Mouse (Mus musculus) embryonic facial prominence, embryonic 11.5 days (tissue): ENCODE results near the gene Svbp. TPM values are rescaled to one million over a fixed set of nuclear protein-coding genes. Genes with fewer than 3 reads are reported as not detected.
A peak's percentile ranks its signal among the peaks of the same experiment; 100 is the strongest.

ENCODE experiments used
- ATAC-seq: fragments of 200-750 bp; cut with Nextera tagmentation; replicated peaks from 2 replicates; pipeline ENCODE4 v1.8.0; 2017; ENCODE audit warnings: low read depth; ENCODE audit not compliant: insufficient number of reproducible peaks, low FRiP score, low TSS enrichment
- DNase-seq: peaks from one replicate; pipeline ENCODE4 v3.0.0-alpha.2; 2015; ENCODE audit warnings: low spot score
- H3K27ac ChIP-seq: fragments of 300-500 bp; sonication (generic); replicated peaks from 2 replicates; pipeline ENCODE4 v1.5.1; 2014; ENCODE audit warnings: mild to moderate bottlenecking, low read depth, low read length, control low read depth
- H3K27me3 ChIP-seq: fragments of 300-500 bp; sonication (generic); 2 replicates; pipeline ENCODE4 v1.6.1; 2014; ENCODE audit warnings: mild to moderate bottlenecking, low read length, moderate library complexity, mixed read lengths; ENCODE audit not compliant: control insufficient read depth, insufficient read depth
- H3K36me3 ChIP-seq: fragments of 300-500 bp; sonication (generic); replicated peaks from 2 replicates; pipeline ENCODE4 v1.6.1; 2014; ENCODE audit warnings: low read depth, mild to moderate bottlenecking, low read length, moderate library complexity, mixed read lengths; ENCODE audit not compliant: control insufficient read depth, insufficient read depth
- H3K4me1 ChIP-seq: fragments of 300-500 bp; sonication (generic); 2 replicates; pipeline ENCODE4 v1.6.1; 2014; ENCODE audit warnings: low read length, mixed read lengths; ENCODE audit not compliant: control insufficient read depth, insufficient read depth
- H3K4me2 ChIP-seq: fragments of 300-500 bp; sonication (generic); 2 replicates; pipeline ENCODE4 v1.6.1; 2014; ENCODE audit warnings: low read depth, mild to moderate bottlenecking, control low read depth, low read length, moderate library complexity
- H3K4me3 ChIP-seq: fragments of 300-500 bp; sonication (generic); 2 replicates; pipeline ENCODE4 v1.5.1; 2014; ENCODE audit warnings: low read depth, low read length, control low read depth
- H3K9ac ChIP-seq: fragments of 300-500 bp; sonication (generic); replicated peaks from 2 replicates; pipeline ENCODE4 v1.6.1; 2014; ENCODE audit warnings: mild to moderate bottlenecking, control low read depth, low read length
- H3K9me3 ChIP-seq: fragments of 300-500 bp; sonication (generic); replicated peaks from 2 replicates; pipeline ENCODE4 v1.6.1; 2016; ENCODE audit warnings: mild to moderate bottlenecking, low read length, inconsistent platforms, mixed read lengths; ENCODE audit not compliant: control insufficient read depth
- WGBS: fragments of 180-500 bp; shearing (Covaris S2); extraction: QIAGEN DNeasy Blood & Tissue Kit; methylation state at CpG from one replicate; pipeline ENCODE4 v1.1.7; 2014; 5-methylcytosine and 5-hydroxymethylcytosine counted together
- polyA plus RNA-seq: library from polyadenylated mRNA; unstranded; fragments of >200 nt; fragmentation: Nextera tagmentation; extraction: Ambion mirVana; gene quantifications from 2 replicates; pipeline ENCODE4 v1.2.1, GENCODE M21; 2014

Gene Svbp
- polyA plus RNA-seq, 1 experiment from 2014 or later: 174 TPM

GRCm38 (mm10) chr4:119241664-119242063 lies 46.6 kb downstream of the Svbp start:
- no peaks in the 10 kb centered on the region; the same call in none of the 2 replicates for H3K36me3 ChIP-seq
- H3K9ac ChIP-seq: no peak overlapping the region

GRCm38 (mm10) chr4:119242571-119242970 lies 47.5 kb downstream of the Svbp start:
- Histone ChIP-seq H3K9ac (no peak overlapping the region), H3K27ac (no peak overlapping the region), H3K9me3 (no peaks in the 10 kb centered on the region), H3K27me3 (no peaks in the 10 kb centered on the region), H3K4me3 (no peak overlapping the region), H3K4me1 (no peaks in the 10 kb centered on the region), H3K36me3 (no peaks in the 10 kb centered on the region; the same call in none of the 2 replicates), H3K4me2 (no peak overlapping the region)
- ATAC-seq (no peak), DNase-seq (no peak)
- 90% methylated on average over 12 of the region's 12 CpGs for WGBS

More at GRCm38 (mm10) chr4:119241664-119242063, 46.6 kb downstream of the Svbp start:
- Histone ChIP-seq H3K27me3 (no peaks in the 10 kb centered on the region), H3K9me3 (no peaks in the 10 kb centered on the region), H3K4me2 (no peak overlapping the region), H3K27ac (no peak overlapping the region), H3K4me1 (no peaks in the 10 kb centered on the region), H3K4me3 (no peak overlapping the region)
- no peak for ATAC-seq
- no peak for DNase-seq
- 83% methylated on average over 14 of the region's 14 CpGs for WGBS

GRCm38 (mm10) chr4:119244468-119245240 lies 49.5 kb downstream of the Svbp start:
- ATAC-seq (no peak), DNase-seq (no peak)
- no peak overlapping the region for H3K4me3 ChIP-seq
- H3K4me1 ChIP-seq: no peaks in the 10 kb centered on the region
- H3K27me3 ChIP-seq: no peaks in the 10 kb centered on the region
- H3K36me3 ChIP-seq: no peaks in the 10 kb centered on the region; the same call in none of the 2 replicates
- no peaks in the 10 kb centered on the region for H3K9me3 ChIP-seq
- no peak overlapping the region for H3K27ac ChIP-seq
- WGBS: 80% methylated on average over 22 of the region's 22 CpGs
- H3K9ac ChIP-seq: no peak overlapping the region
- H3K4me2 ChIP-seq: no peak overlapping the region

GRCm38 (mm10) chr4:119245556-119245955 lies 50.5 kb downstream of the Svbp start:
- Histone ChIP-seq H3K27me3 (no peaks in the 10 kb centered on the region), H3K36me3 (no peaks in the 10 kb centered on the region; the same call in none of the 2 replicates), H3K27ac (no peak overlapping the region), H3K4me1 (no peaks in the 10 kb centered on the region), H3K4me2 (no peak overlapping the region), H3K9ac (no peak overlapping the region), H3K9me3 (no peaks in the 10 kb centered on the region), H3K4me3 (no peak overlapping the region)
- ATAC-seq (no peak), DNase-seq (no peak)
- WGBS: 85% methylated on average over 7 of the region's 7 CpGs

GRCm38 (mm10) chr4:119245961-119246360 lies 50.9 kb downstream of the Svbp start:
- H3K36me3 ChIP-seq: no peaks in the 10 kb centered on the region; the same call in none of the 2 replicates
- no peak overlapping the region for H3K9ac ChIP-seq
- no peak overlapping the region for H3K4me3 ChIP-seq
- H3K9me3 ChIP-seq: no peaks in the 10 kb centered on the region
- DNase-seq (no peak), ATAC-seq (no peak)
- no peaks in the 10 kb centered on the region for H3K27me3 ChIP-seq
- H3K27ac ChIP-seq: no peak overlapping the region
- H3K4me2 ChIP-seq: no peak overlapping the region
- H3K4me1 ChIP-seq: no peaks in the 10 kb centered on the region
- 88% methylated on average over 9 of the region's 9 CpGs for WGBS

DNA sequence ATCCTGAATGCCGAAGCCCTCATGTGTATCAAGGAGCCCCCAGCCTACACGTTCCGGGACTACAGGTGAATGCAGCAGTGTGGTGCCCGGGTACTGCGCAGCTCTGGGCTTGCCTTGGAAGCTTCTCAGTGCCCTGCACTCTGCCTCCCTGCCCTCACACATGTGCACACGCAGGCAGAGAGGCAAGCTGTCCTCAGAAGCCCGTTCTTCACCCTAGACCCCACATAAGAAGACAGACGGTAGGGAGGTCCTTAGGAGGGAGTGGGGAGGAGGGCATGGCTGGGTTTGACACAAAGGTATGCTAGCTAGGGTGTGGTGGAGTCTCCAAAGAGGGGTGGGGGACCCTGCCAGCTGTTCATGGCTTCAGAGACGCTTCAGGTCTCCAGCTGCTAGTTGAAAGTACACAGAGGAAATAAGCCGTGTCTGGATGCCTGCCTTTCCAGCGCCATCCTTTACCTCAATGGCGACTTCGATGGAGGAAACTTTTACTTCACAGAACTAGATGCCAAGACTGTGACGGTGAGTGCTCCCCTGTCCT lies 51.7 kb downstream of the Svbp start:
- 77% methylated on average over 14 of the region's 14 CpGs for WGBS
- H3K4me1 ChIP-seq: no peaks in the 10 kb centered on the region
- H3K4me3 ChIP-seq: no peak overlapping the region
- no peak for DNase-seq
- no peak overlapping the region for H3K4me2 ChIP-seq
- no peak overlapping the region for H3K27ac ChIP-seq
- no peak overlapping the region for H3K9ac ChIP-seq
- no peaks in the 10 kb centered on the region for H3K9me3 ChIP-seq
- no peaks in the 10 kb centered on the region for H3K27me3 ChIP-seq
- no peak for ATAC-seq
- H3K36me3 ChIP-seq: no peaks in the 10 kb centered on the region; the same call in none of the 2 replicates

DNA sequence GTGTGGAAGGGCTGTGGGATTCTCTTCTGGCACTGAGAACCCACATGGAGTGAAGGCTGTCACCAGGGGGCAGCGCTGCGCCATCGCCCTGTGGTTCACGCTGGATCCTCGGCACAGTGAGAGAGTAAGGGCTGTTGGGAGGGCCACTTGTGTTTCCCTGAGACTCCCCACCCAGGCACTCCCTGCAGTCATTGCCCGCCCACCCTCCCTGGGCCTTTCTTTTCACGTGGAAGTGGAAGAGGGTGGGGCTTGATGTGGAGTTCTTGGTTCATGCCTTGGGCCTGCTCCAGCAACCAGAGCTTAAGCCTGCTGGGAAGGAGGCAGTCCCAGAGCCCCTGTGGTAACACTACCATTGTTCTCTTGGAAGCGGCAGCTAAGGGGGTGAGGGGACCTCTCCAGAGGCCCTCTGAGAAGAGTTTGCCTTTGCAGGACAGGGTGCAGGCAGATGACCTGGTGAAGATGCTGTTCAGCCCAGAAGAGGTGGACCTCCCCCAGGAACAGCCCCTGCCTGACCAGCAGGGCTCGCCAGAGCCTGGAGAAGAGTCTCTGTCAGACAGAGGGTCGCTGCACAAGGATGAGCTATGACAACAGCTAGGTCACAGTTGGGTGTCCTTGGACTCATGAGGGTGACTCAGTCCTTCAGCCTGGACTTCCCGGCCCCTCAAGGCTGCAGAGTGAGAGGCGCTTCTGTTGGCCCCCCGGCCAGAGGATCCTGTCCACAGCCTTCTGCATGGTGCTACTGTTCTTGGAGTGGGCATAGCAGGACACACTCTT lies 52.5 kb downstream of the Svbp start:
- Histone ChIP-seq H3K9me3 (no peaks in the 10 kb centered on the region), H3K4me2 (no peak overlapping the region), H3K9ac (no peak overlapping the region), H3K4me3 (no peak overlapping the region), H3K27me3 (no peaks in the 10 kb centered on the region), H3K4me1 (no peaks in the 10 kb centered on the region), H3K27ac (no peak overlapping the region), H3K36me3 (no peaks in the 10 kb centered on the region; the same call in 1 of the 2 replicates)
- WGBS: 32% methylated on average over 13 of the region's 13 CpGs
- peak; percentile 64 for DNase-seq
- ATAC-seq: peak; percentile 55; the same call in 1 of the 2 replicates
